Mouse (Mus musculus) heart, adult 11 months (tissue): Measurements from ENCODE around the gene Hnrnpa2b1.
A peak's percentile ranks its signal among the peaks of the same experiment; 100 is the strongest.

ENCODE experiments used
- DNase-seq: peaks from one replicate; pipeline ENCODE4 v3.0.0; 2022

Hnrnpa2b1 gene

GRCm38 (mm10) chr6:51469715-51470310, at the start of gene Hnrnpa2b1:
Hnrnpa2b1 (minus strand) TSS chr6:51469894.
- peak; percentile 100 for DNase-seq

GRCm38 (mm10) chr6:51514860-51515259, 45.2 kb upstream of the Hnrnpa2b1 start:
- no peak for DNase-seq

GRCm38 (mm10) chr6:51513745-51514144, 44.1 kb upstream of the Hnrnpa2b1 start:
- DNase-seq, result no peak

GRCm38 (mm10) chr6:51510946-51511345, 41.3 kb upstream of the Hnrnpa2b1 start:
- DNase-seq, result peak; percentile 91

GRCm38 (mm10) chr6:51510094-51510493, 40.4 kb upstream of the Hnrnpa2b1 start:
- DNase-seq, result peak; percentile 88

GRCm38 (mm10) chr6:51508750-51509648, 39.3 kb upstream of the Hnrnpa2b1 start:
- DNase-seq, result peak; percentile 96

- DNase-seq, result no peak
Observed at GRCm38 (mm10) chr6:51507556-51507955, 37.9 kb upstream of the Hnrnpa2b1 start.

GRCm38 (mm10) chr6:51505671-51506070, 36.0 kb upstream of the Hnrnpa2b1 start:
- DNase-seq, result no peak

- peak; percentile 25 for DNase-seq
Observed at GRCm38 (mm10) chr6:51497321-51498111, 27.8 kb upstream of the Hnrnpa2b1 start.

GRCm38 (mm10) chr6:51489787-51490186, 20.1 kb upstream of the Hnrnpa2b1 start:
- peak; percentile 98 for DNase-seq

GRCm38 (mm10) chr6:51486731-51487130, 17.0 kb upstream of the Hnrnpa2b1 start:
- DNase-seq, result peak; percentile 69

GRCm38 (mm10) chr6:51486076-51486710, 16.5 kb upstream of the Hnrnpa2b1 start:
- DNase-seq, result peak; percentile 77

GRCm38 (mm10) chr6:51485646-51486045, 16.0 kb upstream of the Hnrnpa2b1 start:
- peak; percentile 67 for DNase-seq

- peak; percentile 57 for DNase-seq
Observed at GRCm38 (mm10) chr6:51484556-51484955, 14.9 kb upstream of the Hnrnpa2b1 start.

- peak; percentile 53 for DNase-seq
Observed at GRCm38 (mm10) chr6:51483861-51484260, 14.2 kb upstream of the Hnrnpa2b1 start.

- DNase-seq, result no peak
Observed at GRCm38 (mm10) chr6:51481548-51481947, 11.9 kb upstream of the Hnrnpa2b1 start.

- peak; percentile 35 for DNase-seq
Observed at GRCm38 (mm10) chr6:51479136-51479731, 9.5 kb upstream of the Hnrnpa2b1 start.

- peak; percentile 30 for DNase-seq
Observed at GRCm38 (mm10) chr6:51472213-51472612, 2.5 kb upstream of the Hnrnpa2b1 start.

GRCm38 (mm10) chr6:51471782-51472181, 2.1 kb upstream of the Hnrnpa2b1 start:
- peak; percentile 78 for DNase-seq

GRCm38 (mm10) chr6:51471179-51471505, 1.4 kb upstream of the Hnrnpa2b1 start:
- DNase-seq, result no peak

GRCm38 (mm10) chr6:51470311-51471178, 851 bp upstream of the Hnrnpa2b1 start, which contains the start of gene Cbx3:
Cbx3 (plus strand) TSS chr6:51470360.
- peak; percentile 98 for DNase-seq
